Mouse (Mus musculus): ENCODE measurements around the gene Brpf3.

DNA sequence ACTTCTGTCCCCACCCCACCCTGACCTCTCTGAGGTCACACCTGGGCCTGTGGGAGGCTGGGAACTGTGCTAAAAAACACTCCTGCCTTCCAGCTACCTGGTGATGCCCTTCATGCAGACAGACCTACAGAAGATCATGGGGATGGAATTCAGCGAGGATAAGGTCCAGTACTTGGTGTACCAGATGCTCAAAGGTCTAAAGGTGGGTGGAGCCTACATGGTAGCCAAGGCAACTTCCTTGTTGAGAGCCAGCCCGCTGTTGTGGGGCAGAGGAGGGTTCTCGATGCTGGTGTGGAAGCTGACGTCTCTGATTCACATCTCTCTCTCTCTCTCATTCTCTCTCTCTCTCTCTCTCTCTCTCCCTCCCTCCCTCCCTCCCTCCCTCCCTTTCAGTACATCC, 25.7 kb upstream of the Brpf3 start:
- TF ChIP-seq HCFC1 (IDR thresholded peaks at IDR 0.05; ENCODE audit: borderline replicate concordance, insufficient read depth, low read length) (no peak), ZC3H11A (IDR thresholded peaks at IDR 0.05; ENCODE audit: borderline replicate concordance, low read depth, low read length) (no peak), ZNF384 (IDR thresholded peaks at IDR 0.05; ENCODE audit: low read depth, low read length) (no peak)

Data from ES-E14 (cell line).